ENCODE assay signal across 7 mouse cellular contexts in the genomic region with DNA sequence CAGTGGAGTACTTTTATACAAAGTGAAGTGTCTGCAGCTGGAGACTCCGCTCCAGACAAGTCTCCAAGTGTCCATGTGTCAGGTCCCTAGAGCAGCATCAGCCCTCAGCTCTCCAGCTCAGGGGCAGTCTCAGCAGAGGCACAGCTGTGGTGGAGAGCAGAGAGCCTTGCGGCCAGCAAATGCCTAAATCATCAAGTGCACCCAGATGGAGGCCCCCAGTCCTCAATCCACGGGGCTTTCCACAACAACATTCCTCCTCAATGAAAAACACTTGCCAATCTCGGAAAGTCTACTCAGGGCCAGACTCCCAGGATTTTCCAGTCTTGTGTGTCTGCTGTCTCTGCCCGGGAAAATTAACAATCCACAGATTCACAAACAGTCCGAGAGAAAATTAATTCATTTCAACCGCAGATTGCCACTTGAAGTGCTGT.
DNase-seq lines count a peak whose midpoint lies in the region; ATAC-seq and TF ChIP-seq lines count a peak whose summit lies in the region.

No protein-coding gene starts in this region.

- H3K9ac ChIP-seq in heart, postnatal 0 days (replicated peaks; ENCODE audit: low read depth, low read length): no peak overlapping the region

- peak overlapping the region; percentile 18; the same call in 1 of the 2 replicates for H3K27ac ChIP-seq in heart, postnatal 0 days (ENCODE audit: low read depth)

- no peaks in the 10 kb centered on the region for H3K9me3 ChIP-seq in heart, postnatal 0 days (replicated peaks; ENCODE audit: control insufficient read depth, low read length)

- H3K36me3 ChIP-seq in heart, postnatal 0 days (replicated peaks; ENCODE audit: control insufficient read depth, insufficient read depth, low read length): no peaks in the 10 kb centered on the region

- TF ChIP-seq CTCF in heart, postnatal 0 days (IDR thresholded peaks at IDR 0.05; ENCODE audit: low read depth): no peak

- no peak overlapping the region for H3K4me3 ChIP-seq in heart, postnatal 0 days (ENCODE audit: low read depth, low read length)

- peak; percentile 51 for ATAC-seq in heart, postnatal 0 days (ENCODE audit: insufficient read depth, low read depth)
- no peak for ATAC-seq in monocyte, adult 5-6 weeks (replicated peaks; ENCODE audit: insufficient number of reproducible peaks, low FRiP score, low TSS enrichment, poor library complexity, severe bottlenecking)

- 39% methylated on average over 7 of the region's 7 CpGs for WGBS in heart, postnatal 0 days

- TF ChIP-seq EP300 in heart, postnatal 0 days (IDR thresholded peaks at IDR 0.05; ENCODE audit: low read depth): no peak

- peak; percentile 67 for DNase-seq in NIH3T3 (ENCODE audit: low read depth)
- DNase-seq in embryo, embryonic 9.5 days (ENCODE audit: extremely low spot score): peak; percentile 19
- peak; percentile 24 for DNase-seq in heart, postnatal 0 days (ENCODE audit: low spot score)
- DNase-seq in lung, postnatal 4 days: peak; percentile 8 to 46
- no peak for DNase-seq in layer of hippocampus, adult 11-12 months (ENCODE audit: low spot score)
- no peak for DNase-seq in frontal cortex, postnatal 25 days (ENCODE audit: low spot score in 2 of 2)

- no peaks in the 10 kb centered on the region for H3K27me3 ChIP-seq in heart, postnatal 0 days (ENCODE audit: control insufficient read depth, insufficient read depth, low read length)

- no peak overlapping the region for H3K4me2 ChIP-seq in heart, postnatal 0 days (ENCODE audit: low read depth, low read length)

- peaks cover 11% of the 10 kb centered on the region; the same call in 1 of the 2 replicates for H3K4me1 ChIP-seq in heart, postnatal 0 days (ENCODE audit: control insufficient read depth, insufficient read depth)

Comparison
In these comparisons a context has a peak if more than half of its experiments do, and no peak if none do; other contexts are left out.
1. DNase-seq: peak in NIH3T3 (single experiment), embryo, embryonic 9.5 days (single experiment), heart, postnatal 0 days (single experiment) and lung, postnatal 4 days (2 of 2); none in layer of hippocampus, adult 11-12 months (single experiment) and frontal cortex, postnatal 25 days (0 of 2).